Mouse (Mus musculus) heart, adult 18-20 months (tissue): ENCODE results near the gene Ptk7. TPM values are rescaled to one million over a fixed set of nuclear protein-coding genes. Genes with fewer than 3 reads are reported as not detected.

ENCODE experiments used
- DNase-seq, 2 experiments: peaks; one replicate each; pipeline ENCODE4 v3.0.0; 2021 to 2022; ENCODE audit warnings: mixed read lengths in 1 of 2
- total RNA-seq, 2 experiments: library from RNA; stranded (reverse); gene quantifications; 2 replicates each; pipeline ENCODE4 v1.2.3; 2021

Ptk7 gene
- total RNA-seq, 2 experiments from 2014 or later = 2.0 to 2.5 TPM

GRCm38 (mm10) chr17:46556584-46556945, 72.7 kb downstream of the Ptk7 start:
- no peak for DNase-seq

DNA sequence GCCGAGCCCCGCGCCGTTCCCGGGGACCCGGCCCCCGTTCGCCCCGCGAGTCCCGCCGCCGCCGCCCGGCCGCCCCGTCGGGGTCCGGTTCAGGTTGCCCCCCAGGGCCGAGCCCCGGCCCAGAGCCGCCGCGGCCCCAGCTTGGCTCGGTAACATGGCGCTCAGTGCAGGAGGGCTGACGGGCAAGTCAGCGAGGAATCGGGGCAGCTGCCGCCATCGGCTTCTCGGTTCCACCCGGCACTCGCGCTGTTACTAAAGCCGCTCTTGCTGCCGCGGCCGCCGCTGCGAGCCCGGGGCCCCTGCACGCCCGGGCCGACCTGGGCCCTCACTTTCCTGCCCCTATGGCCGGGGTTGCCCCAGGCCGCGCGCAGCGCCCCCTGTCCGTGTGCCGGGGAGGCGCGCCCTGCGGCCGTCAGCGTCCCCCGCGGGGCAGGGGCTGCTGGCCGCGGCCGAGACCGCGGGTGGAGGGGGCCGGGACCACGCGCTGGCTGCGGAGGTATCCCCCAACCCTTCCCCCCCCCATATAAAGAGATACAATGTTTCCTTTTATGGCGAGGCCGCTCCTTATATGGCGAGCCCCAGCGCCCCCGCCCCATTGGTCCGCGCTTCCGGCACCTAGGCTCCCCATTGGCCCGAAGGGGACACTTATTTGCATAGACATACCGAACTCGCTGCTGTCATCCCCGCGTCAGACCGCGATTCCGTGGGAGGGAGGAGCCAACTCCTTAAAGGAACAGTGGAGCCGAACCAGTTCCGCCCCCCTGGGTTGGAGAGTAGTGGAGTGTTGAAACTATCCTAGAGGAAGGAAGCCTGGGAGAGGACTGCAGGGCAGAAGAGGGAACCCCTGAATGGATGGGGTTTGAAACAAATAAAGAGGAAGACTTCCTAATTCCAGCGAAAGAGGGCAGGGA, 73.4 kb downstream of the Ptk7 start, which contains the start of gene Srf:
Gene Srf, minus strand, starts transcription at position 503 of the 911 bp plus-strand sequence.
- DNase-seq = peak; percentile 98 to 99

- peak; percentile 44 to 64 for DNase-seq
Measured at GRCm38 (mm10) chr17:46554977-46555672, 74.2 kb downstream of the Ptk7 start.

GRCm38 (mm10) chr17:46554646-46554976, 74.7 kb downstream of the Ptk7 start:
- DNase-seq = no peak

- peak in 1 of 2 experiments; percentile 40 for DNase-seq
Measured at GRCm38 (mm10) chr17:46553926-46554325, 75.4 kb downstream of the Ptk7 start.

- DNase-seq = no peak
Measured at GRCm38 (mm10) chr17:46553469-46553868, 75.8 kb downstream of the Ptk7 start.

GRCm38 (mm10) chr17:46552841-46553423, 76.4 kb downstream of the Ptk7 start:
- peak; percentile 95 to 97 for DNase-seq

DNA sequence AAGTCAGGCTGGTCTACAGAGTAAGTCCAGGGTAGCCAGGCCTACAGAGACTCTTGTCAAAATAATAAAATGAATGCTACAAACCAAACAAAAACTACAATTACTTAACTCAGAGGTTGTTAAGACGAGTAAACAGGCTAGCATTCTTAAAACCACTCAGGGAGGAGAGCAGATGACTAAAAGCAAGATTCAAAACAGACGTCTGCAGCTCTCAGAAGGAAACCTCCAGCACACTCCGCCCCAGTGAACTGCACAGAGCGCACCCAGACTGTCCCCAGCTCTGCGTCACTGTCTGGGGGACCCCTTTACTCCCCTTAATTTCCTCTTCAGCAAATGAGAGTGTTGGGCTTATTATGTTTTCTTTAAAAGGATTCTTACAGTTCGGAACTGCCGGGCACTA, 77.2 kb downstream of the Ptk7 start:
- DNase-seq = no peak

DNA sequence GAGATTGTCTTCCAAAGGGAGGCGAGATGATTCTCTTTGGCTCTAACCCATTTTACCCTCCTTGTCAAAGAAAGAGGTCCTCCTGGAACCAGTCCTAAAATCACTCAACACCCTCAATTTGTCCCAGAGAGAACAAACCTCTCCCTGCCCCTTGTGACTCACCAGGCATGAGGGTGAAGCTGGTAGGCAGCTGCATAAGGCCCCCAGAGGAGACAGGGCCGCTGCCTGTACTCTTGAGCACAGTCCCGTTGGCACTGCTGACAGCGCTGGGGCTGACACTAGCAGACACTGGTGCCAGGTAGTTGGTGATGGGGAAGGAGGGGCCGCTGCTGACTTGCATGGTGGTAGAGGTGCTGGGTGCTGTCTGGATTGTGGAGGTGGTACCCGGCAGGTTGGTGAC, 77.9 kb downstream of the Ptk7 start:
- peak; percentile 31 to 51 for DNase-seq

GRCm38 (mm10) chr17:46550904-46551303, 78.4 kb downstream of the Ptk7 start:
- no peak for DNase-seq

DNA sequence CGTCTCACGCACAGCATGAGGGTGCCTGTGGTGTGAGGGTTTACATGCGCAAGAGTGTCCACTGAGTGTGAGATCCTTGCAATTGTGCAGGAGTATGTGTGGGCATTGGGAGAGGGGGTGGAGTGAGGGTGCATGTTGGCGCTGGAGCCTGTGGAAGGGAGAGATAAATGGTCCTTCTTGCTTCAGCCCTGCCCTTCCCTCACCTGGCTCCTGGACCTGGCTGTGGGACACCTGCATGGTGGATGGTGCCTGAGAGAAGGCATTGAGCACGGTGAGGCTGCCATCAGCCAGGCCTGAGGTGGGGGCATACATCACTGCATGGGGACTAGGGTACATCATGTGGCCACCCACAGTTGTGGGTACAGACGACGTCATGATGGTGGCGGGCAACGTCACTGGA, 79.7 kb downstream of the Ptk7 start:
- DNase-seq = no peak

DNA sequence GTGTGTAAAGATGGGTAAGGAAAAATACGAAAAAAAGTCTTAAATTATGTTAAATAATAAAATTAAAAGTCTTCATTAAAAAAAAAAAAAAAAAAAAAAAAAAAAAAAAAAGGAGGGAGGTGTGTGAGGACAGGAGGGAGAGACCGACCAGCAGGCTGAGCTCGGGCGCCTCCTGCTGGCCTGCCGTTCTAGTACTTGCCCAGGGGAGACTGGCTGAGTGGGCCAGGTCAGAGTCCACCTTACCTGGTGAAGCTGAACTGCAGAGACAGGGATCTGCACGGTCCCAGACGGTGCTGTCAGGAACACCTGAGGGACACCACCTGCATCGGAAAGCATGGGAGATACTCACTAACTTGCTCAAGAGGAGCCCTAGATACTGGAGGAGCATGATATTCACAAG, 80.1 kb downstream of the Ptk7 start:
- DNase-seq = no peak

- DNase-seq = no peak
Measured at GRCm38 (mm10) chr17:46548741-46549140, 80.6 kb downstream of the Ptk7 start.

DNA sequence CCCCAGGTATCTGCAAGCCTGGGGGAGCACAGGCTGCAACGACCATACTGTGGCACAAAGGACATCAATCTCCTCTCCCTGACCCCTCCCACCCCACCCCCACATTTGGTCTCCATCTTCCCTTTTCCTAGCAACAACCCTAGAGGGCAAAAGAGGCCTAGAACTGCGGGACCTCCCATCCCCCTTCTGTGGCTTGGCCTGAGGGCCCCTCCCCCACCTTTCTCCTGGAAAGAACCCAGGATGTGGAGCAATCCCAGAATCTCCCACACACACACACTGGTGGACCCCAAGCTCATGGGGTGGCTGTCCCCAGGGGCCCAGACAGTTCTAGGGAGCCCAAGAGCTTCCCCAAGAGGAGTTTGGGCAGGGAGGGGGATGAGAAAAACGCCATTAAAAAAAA, 81.4 kb downstream of the Ptk7 start:
- DNase-seq = no peak

DNA sequence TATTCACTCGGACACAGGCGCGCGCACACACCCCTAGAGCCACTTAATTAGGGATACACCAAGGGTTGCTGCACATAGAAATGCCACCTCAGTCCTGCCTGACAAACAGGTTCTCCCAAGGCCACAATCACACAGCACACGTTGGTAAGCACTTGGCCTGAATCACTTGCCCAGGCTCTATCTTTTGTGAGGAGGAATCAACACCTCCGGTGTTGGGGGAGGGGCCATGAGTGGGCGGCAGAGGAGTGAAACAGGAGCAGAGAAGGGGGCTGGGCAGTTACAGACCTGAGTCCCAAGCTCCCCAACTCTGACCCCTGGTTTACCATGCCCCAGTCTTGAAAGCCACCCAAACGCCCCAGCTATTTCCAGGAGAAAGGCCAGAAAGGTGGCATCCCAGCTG, 82.3 kb downstream of the Ptk7 start:
- no peak for DNase-seq

- DNase-seq = no peak
Measured at GRCm38 (mm10) chr17:46546591-46546990, 82.7 kb downstream of the Ptk7 start.

DNA sequence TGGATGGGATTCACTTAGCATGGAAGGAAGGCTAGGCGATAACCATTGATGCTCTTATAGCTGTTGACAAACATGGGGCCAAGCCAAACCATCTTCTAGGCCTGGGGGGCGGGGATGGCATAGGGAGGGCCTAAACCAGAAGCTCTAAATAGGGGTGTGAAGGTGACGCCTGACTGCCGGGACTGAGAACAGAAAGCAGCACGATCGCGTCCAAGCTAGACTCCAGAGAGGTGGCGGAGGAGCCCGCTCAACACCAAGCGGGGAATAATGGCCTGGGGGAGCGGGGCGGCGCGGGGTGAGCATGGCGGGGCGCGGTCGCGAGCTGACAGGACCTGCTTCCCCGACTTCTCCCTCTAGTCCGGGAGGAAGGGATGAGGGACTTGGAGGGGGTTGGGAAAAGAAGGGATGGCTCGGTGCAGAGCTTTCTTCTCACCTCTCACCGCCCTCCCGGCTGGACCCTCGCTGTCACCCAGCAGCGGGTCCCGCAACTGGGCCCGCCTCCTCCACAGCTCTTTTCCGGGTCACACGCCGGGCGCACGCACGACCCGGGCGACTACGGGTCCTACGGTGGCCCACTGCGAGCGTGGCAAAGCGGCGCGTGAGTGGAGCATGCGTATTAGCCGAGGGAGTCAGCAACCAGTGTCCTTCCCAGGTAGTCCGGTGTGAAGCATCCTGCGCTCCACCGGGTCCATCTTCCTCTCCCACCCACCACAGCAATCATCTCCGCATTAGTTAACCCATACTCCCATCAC, 83.3 kb downstream of the Ptk7 start, which contains the start of gene Cul9:
Gene Cul9, minus strand, starts transcription at position 576 of the 752 bp plus-strand sequence.
- DNase-seq = peak; percentile 87

GRCm38 (mm10) chr17:46543661-46544060, 85.6 kb downstream of the Ptk7 start:
- no peak for DNase-seq

DNA sequence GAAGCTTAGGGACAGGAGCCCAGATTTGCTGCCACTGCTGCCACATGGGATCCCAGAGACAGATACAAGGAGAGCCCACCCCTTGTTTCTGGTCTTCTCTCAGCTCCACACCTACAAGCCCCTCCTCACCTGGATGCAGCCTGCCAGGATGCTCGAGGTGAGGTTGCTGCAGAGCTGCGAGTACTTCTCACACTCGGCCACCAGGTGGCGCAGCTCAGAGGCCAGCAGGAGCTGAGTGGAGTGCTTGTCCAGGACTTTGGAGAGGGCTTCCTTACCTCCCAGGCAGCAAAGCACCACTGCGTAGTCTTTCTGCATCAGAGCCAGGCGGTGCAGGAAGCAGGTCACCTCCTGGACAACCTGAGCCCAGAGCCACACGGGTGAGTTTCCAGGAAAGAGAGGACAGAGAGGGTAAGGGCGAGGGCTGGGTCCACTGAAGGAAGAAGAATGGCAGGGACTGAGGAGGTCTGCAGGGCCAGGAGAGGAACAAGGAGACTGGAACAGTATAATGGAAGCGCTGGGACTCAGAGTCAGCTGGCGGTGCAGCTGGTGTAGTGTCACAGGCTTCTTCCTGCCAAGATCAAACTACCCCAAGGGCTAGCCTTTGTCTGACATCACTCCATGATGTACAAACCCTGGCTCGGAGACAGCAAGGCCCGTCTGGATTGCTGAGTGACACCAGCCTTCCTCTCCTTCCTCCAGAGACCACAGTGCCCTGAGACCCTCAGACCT, 103.6 kb downstream of the Ptk7 start:
- peak; percentile 66 to 82 for DNase-seq

DNA sequence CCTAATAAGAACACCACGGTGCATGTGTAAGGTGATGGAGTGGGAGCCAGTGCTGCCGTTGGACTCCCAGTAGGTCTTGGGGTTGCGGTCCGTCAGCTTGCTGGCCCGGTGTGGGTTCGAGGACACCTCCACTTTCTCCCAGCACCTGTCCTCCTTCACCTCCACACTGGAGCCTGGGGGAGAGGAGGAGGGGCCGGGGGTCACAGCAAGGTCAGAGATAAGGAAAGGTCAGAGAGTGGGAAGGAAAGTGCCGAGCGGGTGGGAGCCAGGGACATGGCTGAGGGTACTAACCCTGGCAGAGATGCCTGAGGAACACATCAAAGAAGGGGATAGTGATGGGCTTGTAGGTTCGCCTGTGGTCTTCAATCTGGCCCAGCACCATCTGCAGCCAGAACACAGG, 104.2 kb downstream of the Ptk7 start:
- DNase-seq = no peak

- no peak for DNase-seq
Measured at GRCm38 (mm10) chr17:46521963-46522668, 107.2 kb downstream of the Ptk7 start.
